Mouse (Mus musculus) CD4-positive, CD25-positive, alpha-beta regulatory T cell (primary cell): ENCODE results near the gene Sox12. TPM values are rescaled to one million over a fixed set of nuclear protein-coding genes. Genes with fewer than 3 reads are reported as not detected.

ENCODE experiments used
- polyA plus RNA-seq: library from polyadenylated mRNA; unstranded; fragments of 100-300 nt; shearing (Covaris generic); gene quantifications from one replicate; pipeline ENCODE4 v1.2.1, GENCODE M21; 2017

Gene Sox12
- polyA plus RNA-seq, result 1.8 TPM

GRCm38 (mm10) chr2:152397680-152398435 is at the start of gene Sox12:
TSS of gene Sox12 (minus strand) at chr2:152398063.

GRCm38 (mm10) chr2:152415287-152415686 is 17.4 kb upstream of the Sox12 start, which contains the start of gene 6820408C15Rik:
TSS of gene 6820408C15Rik (plus strand) at chr2:152415587.

GRCm38 (mm10) chr2:152414591-152415165 is 16.8 kb upstream of the Sox12 start, which contains the start of gene Zcchc3:
TSS of gene Zcchc3 (minus strand) at chr2:152415027.

GRCm38 (mm10) chr2:152376345-152376741 is 21.5 kb downstream of the Sox12 start, which contains the start of gene Nrsn2:
TSS of gene Nrsn2 (minus strand) at chr2:152376638.

Other genes with a start within 250 kb of the Sox12 start
- gene Csnk2a1, start 171.2 kb downstream of the Sox12 start, polyA plus RNA-seq, result 45.2 TPM
- gene Tbc1d20, start 104.2 kb downstream of the Sox12 start, polyA plus RNA-seq, result 60.2 TPM
- 338 TPM for gene Rbck1, start 65.4 kb downstream of the Sox12 start, polyA plus RNA-seq
- gene Trib3, start 54.0 kb downstream of the Sox12 start, polyA plus RNA-seq, result 4.6 TPM
- not detected for gene Nrsn2, start 21.4 kb downstream of the Sox12 start, polyA plus RNA-seq
- gene Zcchc3, start 17.0 kb upstream of the Sox12 start, polyA plus RNA-seq, result 2.6 TPM
- 0.14 TPM for gene 6820408C15Rik, start 17.5 kb upstream of the Sox12 start, polyA plus RNA-seq
- not detected for gene Defb23, start 66.6 kb upstream of the Sox12 start, polyA plus RNA-seq
- gene Defb20, start 79.0 kb upstream of the Sox12 start, polyA plus RNA-seq, result not detected
- not detected for gene Defb22, start 92.1 kb upstream of the Sox12 start, polyA plus RNA-seq
- not detected for gene Defb26, start 113.6 kb upstream of the Sox12 start, polyA plus RNA-seq
- not detected for gene Defb28, start 120.2 kb upstream of the Sox12 start, polyA plus RNA-seq
- not detected for gene Defb29, start 142.0 kb upstream of the Sox12 start, polyA plus RNA-seq
- not detected for gene Gm17416, start 171.3 kb upstream of the Sox12 start, polyA plus RNA-seq
- gene Defb21, start 174.7 kb upstream of the Sox12 start, polyA plus RNA-seq, result not detected
- gene Defb19, start 182.2 kb upstream of the Sox12 start, polyA plus RNA-seq, result not detected
- gene Defb45, start 201.3 kb upstream of the Sox12 start, polyA plus RNA-seq, result not detected
- gene Defb36, start 206.3 kb upstream of the Sox12 start, polyA plus RNA-seq, result not detected
- gene Defb25, start 225.0 kb upstream of the Sox12 start, polyA plus RNA-seq, result not detected
- not detected for gene Rem1, start 228.9 kb upstream of the Sox12 start, polyA plus RNA-seq